Mouse (Mus musculus): Measurements from ENCODE around the gene Igsf8. TPM values are rescaled to one million over a fixed set of nuclear protein-coding genes. Genes with fewer than 3 reads are reported as not detected.

The Igsf8 gene
- polyA plus RNA-seq, 1 experiment from 2014 or later, result 51.4 TPM

- Histone ChIP-seq H3K9me3 (no peaks in the 10 kb centered on the region), H3K36me3 (no peaks in the 10 kb centered on the region), H3K9ac (no peak overlapping the region), H3K27me3 (peaks cover 36% of the 10 kb centered on the region), H3K27ac (no peak overlapping the region), H3K4me1 (peaks cover 10% of the 10 kb centered on the region), H3K4me3 (no peak overlapping the region), H3K4me2 (no peak overlapping the region)
- ATAC-seq (ENCODE audit: insufficient number of reproducible peaks, low FRiP score, low TSS enrichment, low read depth), result no peak
- WGBS, result 74% methylated on average over 7 of the region's 7 CpGs
These were observed 83.4 kb downstream of the Igsf8 start for GRCm38 (mm10) chr1:172344820-172345219.

- no peak overlapping the region for H3K27ac ChIP-seq
- 71% methylated on average over 10 of the region's 10 CpGs for WGBS
- peaks cover 31% of the 10 kb centered on the region for H3K27me3 ChIP-seq
These were observed 85.3 kb downstream of the Igsf8 start for GRCm38 (mm10) chr1:172346707-172347106.

GRCm38 (mm10) chr1:172347382-172347781 lies 85.9 kb downstream of the Igsf8 start:
- ATAC-seq (ENCODE audit: insufficient number of reproducible peaks, low FRiP score, low TSS enrichment, low read depth), result no peak
- peaks cover 24% of the 10 kb centered on the region for H3K27me3 ChIP-seq
- H3K9me3 ChIP-seq, result no peaks in the 10 kb centered on the region
- H3K4me1 ChIP-seq, result peaks cover 5% of the 10 kb centered on the region; the same call in 1 of the 2 replicates
- H3K4me2 ChIP-seq, result no peak overlapping the region
- H3K4me3 ChIP-seq, result no peak overlapping the region
- H3K9ac ChIP-seq, result no peak overlapping the region
- WGBS, result 87% methylated on average over 12 of the region's 12 CpGs
- H3K36me3 ChIP-seq, result no peaks in the 10 kb centered on the region
- H3K27ac ChIP-seq, result no peak overlapping the region

More at GRCm38 (mm10) chr1:172346707-172347106, 85.3 kb downstream of the Igsf8 start:
- Histone ChIP-seq H3K9me3 (no peaks in the 10 kb centered on the region), H3K4me2 (no peak overlapping the region), H3K4me3 (no peak overlapping the region), H3K4me1 (peaks cover 5% of the 10 kb centered on the region; the same call in 1 of the 2 replicates), H3K36me3 (no peaks in the 10 kb centered on the region), H3K9ac (no peak overlapping the region)
- ATAC-seq (ENCODE audit: insufficient number of reproducible peaks, low FRiP score, low TSS enrichment, low read depth), result no peak

- no peak for ATAC-seq (ENCODE audit: insufficient number of reproducible peaks, low FRiP score, low TSS enrichment, low read depth)
- WGBS, result 74% methylated on average over 5 of the region's 5 CpGs
These were observed 88.1 kb downstream of the Igsf8 start for GRCm38 (mm10) chr1:172349504-172349903.

GRCm38 (mm10) chr1:172349916-172350812 lies 88.7 kb downstream of the Igsf8 start:
- no peak overlapping the region for H3K27ac ChIP-seq

More at GRCm38 (mm10) chr1:172349504-172349903, 88.1 kb downstream of the Igsf8 start:
- no peak overlapping the region for H3K27ac ChIP-seq
- H3K4me1 ChIP-seq, result peaks cover 5% of the 10 kb centered on the region; the same call in 1 of the 2 replicates
- no peaks in the 10 kb centered on the region for H3K9me3 ChIP-seq
- H3K4me2 ChIP-seq, result no peak overlapping the region
- H3K9ac ChIP-seq, result no peak overlapping the region
- no peaks in the 10 kb centered on the region for H3K36me3 ChIP-seq
- peaks cover 17% of the 10 kb centered on the region for H3K27me3 ChIP-seq
- H3K4me3 ChIP-seq, result no peak overlapping the region

GRCm38 (mm10) chr1:172352001-172352400 lies 90.6 kb downstream of the Igsf8 start:
- peaks cover 19% of the 10 kb centered on the region for H3K27me3 ChIP-seq

More at GRCm38 (mm10) chr1:172349916-172350812, 88.7 kb downstream of the Igsf8 start:
- Histone ChIP-seq H3K9me3 (no peaks in the 10 kb centered on the region), H3K36me3 (no peaks in the 10 kb centered on the region), H3K4me2 (no peak overlapping the region), H3K4me1 (peaks cover 5% of the 10 kb centered on the region; the same call in 1 of the 2 replicates), H3K4me3 (no peak overlapping the region), H3K27me3 (peaks cover 17% of the 10 kb centered on the region), H3K9ac (no peak overlapping the region)
- peak; percentile 59 for ATAC-seq (ENCODE audit: insufficient number of reproducible peaks, low FRiP score, low TSS enrichment, low read depth)
- WGBS, result 15% methylated on average over 18 of the region's 19 CpGs

GRCm38 (mm10) chr1:172352453-172352852 lies 91.0 kb downstream of the Igsf8 start:
- 86% methylated on average over 3 of the region's 3 CpGs for WGBS
- H3K9ac ChIP-seq, result no peak overlapping the region
- H3K36me3 ChIP-seq, result no peaks in the 10 kb centered on the region
- ATAC-seq (ENCODE audit: insufficient number of reproducible peaks, low FRiP score, low TSS enrichment, low read depth), result no peak
- peaks cover 5% of the 10 kb centered on the region; the same call in 1 of the 2 replicates for H3K4me1 ChIP-seq
- H3K27me3 ChIP-seq, result peaks cover 19% of the 10 kb centered on the region
- no peaks in the 10 kb centered on the region for H3K9me3 ChIP-seq
- no peak overlapping the region for H3K4me2 ChIP-seq
- H3K27ac ChIP-seq, result no peak overlapping the region
- H3K4me3 ChIP-seq, result no peak overlapping the region

More at GRCm38 (mm10) chr1:172352001-172352400, 90.6 kb downstream of the Igsf8 start:
- Histone ChIP-seq H3K4me1 (peaks cover 5% of the 10 kb centered on the region; the same call in 1 of the 2 replicates), H3K27ac (no peak overlapping the region), H3K4me2 (no peak overlapping the region), H3K9me3 (no peaks in the 10 kb centered on the region), H3K36me3 (no peaks in the 10 kb centered on the region), H3K4me3 (no peak overlapping the region), H3K9ac (no peak overlapping the region)
- 72% methylated on average over 6 of the region's 6 CpGs for WGBS
- ATAC-seq (ENCODE audit: insufficient number of reproducible peaks, low FRiP score, low TSS enrichment, low read depth), result no peak

GRCm38 (mm10) chr1:172355336-172355735 lies 93.9 kb downstream of the Igsf8 start:
- no peak overlapping the region for H3K4me2 ChIP-seq
- H3K9me3 ChIP-seq, result no peaks in the 10 kb centered on the region
- no peak overlapping the region for H3K4me3 ChIP-seq
- H3K27ac ChIP-seq, result no peak overlapping the region
- WGBS, result 40% methylated on average over 3 of the region's 3 CpGs
- no peaks in the 10 kb centered on the region for H3K36me3 ChIP-seq
- ATAC-seq (ENCODE audit: insufficient number of reproducible peaks, low FRiP score, low TSS enrichment, low read depth), result no peak
- H3K27me3 ChIP-seq, result peaks cover 12% of the 10 kb centered on the region
- peaks cover 4% of the 10 kb centered on the region; the same call in 1 of the 2 replicates for H3K4me1 ChIP-seq
- no peak overlapping the region for H3K9ac ChIP-seq

- 0 out of 2 replicates have a peak, but pooled peaks cover 2% of the 10 kb centered on the region for H3K27me3 ChIP-seq
- H3K27ac ChIP-seq, result no peak overlapping the region
- WGBS, result 3% methylated on average over 1 of the region's 1 CpGs
- no peak for ATAC-seq (ENCODE audit: insufficient number of reproducible peaks, low FRiP score, low TSS enrichment, low read depth)
- H3K4me3 ChIP-seq, result no peak overlapping the region
- H3K9me3 ChIP-seq, result no peaks in the 10 kb centered on the region
- H3K36me3 ChIP-seq, result no peaks in the 10 kb centered on the region
- no peaks in the 10 kb centered on the region for H3K4me1 ChIP-seq
- H3K9ac ChIP-seq, result no peak overlapping the region
- H3K4me2 ChIP-seq, result no peak overlapping the region
These were observed 96.1 kb downstream of the Igsf8 start for GRCm38 (mm10) chr1:172357550-172357949.

- 78% methylated on average over 10 of the region's 10 CpGs for WGBS
- no peak for ATAC-seq (ENCODE audit: insufficient number of reproducible peaks, low FRiP score, low TSS enrichment, low read depth)
- H3K9ac ChIP-seq, result no peak overlapping the region
- H3K36me3 ChIP-seq, result no peaks in the 10 kb centered on the region
- H3K4me1 ChIP-seq, result no peaks in the 10 kb centered on the region
- H3K4me2 ChIP-seq, result no peak overlapping the region
- no peak overlapping the region for H3K27ac ChIP-seq
- no peaks in the 10 kb centered on the region for H3K9me3 ChIP-seq
- H3K4me3 ChIP-seq, result no peak overlapping the region
- H3K27me3 ChIP-seq, result 0 out of 2 replicates have a peak, but pooled peaks cover 2% of the 10 kb centered on the region
These were observed 96.9 kb downstream of the Igsf8 start for GRCm38 (mm10) chr1:172358341-172358740.

GRCm38 (mm10) chr1:172364684-172365083 lies 103.2 kb downstream of the Igsf8 start:
- no peak for ATAC-seq (ENCODE audit: insufficient number of reproducible peaks, low FRiP score, low TSS enrichment, low read depth)
- WGBS, result 15% methylated on average over 6 of the region's 6 CpGs

More at GRCm38 (mm10) chr1:172364684-172365083, 103.2 kb downstream of the Igsf8 start:
- H3K4me3 ChIP-seq, result no peak overlapping the region
- no peaks in the 10 kb centered on the region for H3K4me1 ChIP-seq
- no peak overlapping the region for H3K4me2 ChIP-seq
- H3K27me3 ChIP-seq, result no peaks in the 10 kb centered on the region; the same call in 1 of the 2 replicates
- no peak overlapping the region for H3K9ac ChIP-seq
- no peak overlapping the region for H3K27ac ChIP-seq
- H3K9me3 ChIP-seq, result no peaks in the 10 kb centered on the region
- H3K36me3 ChIP-seq, result no peaks in the 10 kb centered on the region

All from limb, embryonic 15.5 days (tissue).